Mouse (Mus musculus): Measurements from ENCODE around the gene Yap1. TPM values are rescaled to one million over a fixed set of nuclear protein-coding genes. Genes with fewer than 3 reads are reported as not detected.

Yap1 gene
- polyA plus RNA-seq, 1 experiment from 2014 or later = 24.3 TPM

DNA sequence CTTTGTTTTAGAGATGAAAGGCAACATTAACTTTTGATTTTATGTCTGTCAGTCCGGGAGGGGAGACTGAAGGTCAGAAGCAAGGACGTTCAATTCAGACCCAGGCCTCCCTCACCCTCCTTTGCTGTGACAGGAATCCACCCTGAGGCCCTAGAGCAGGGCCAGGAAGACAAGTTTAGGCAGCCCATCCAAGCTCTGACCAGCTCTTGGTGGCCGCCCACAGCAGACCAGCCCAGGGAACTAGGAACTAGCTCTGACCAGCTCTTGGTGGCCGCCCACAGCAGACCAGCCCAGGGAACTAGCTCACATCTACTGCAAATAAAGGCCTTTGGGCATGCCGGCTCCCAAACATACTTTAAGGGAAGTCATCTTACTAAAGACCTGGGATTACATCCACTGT lies 26.8 kb downstream of the Yap1 start:
- Histone ChIP-seq H3K27ac (replicated peaks in 1 of 2; ENCODE audit: control insufficient read depth in 1 of 2, insufficient read depth in 1 of 2, low read depth in 2 of 2, low read length in 2 of 2) (peak overlapping the region; percentile 48 to 54), H3K9me3 (ENCODE audit: control insufficient read depth, low read length) (no peaks in the 10 kb centered on the region), H3K4me3 (ENCODE audit: control insufficient read depth in 1 of 2, insufficient read depth in 1 of 2, low read depth in 1 of 2, low read length in 2 of 2) (no peak overlapping the region), H3K4me2 (ENCODE audit: low read length) (no peak overlapping the region), H3K27me3 (ENCODE audit: control insufficient read depth, insufficient read depth, low read length) (no peaks in the 10 kb centered on the region), H3K9ac (ENCODE audit: low read length) (no peak overlapping the region), H3K4me1 (ENCODE audit: control insufficient read depth in 2 of 2, insufficient read depth in 2 of 2, low read length in 2 of 2) (peaks cover 12 to 61% of the 10 kb centered on the region in 2 experiments), H3K36me3 (ENCODE audit: control insufficient read depth, insufficient read depth, low read length) (peaks cover 41% of the 10 kb centered on the region)
- WGBS = 52% methylated on average over 5 of the region's 5 CpGs
- ATAC-seq (ENCODE audit: insufficient number of reproducible peaks, insufficient read depth, low FRiP score, low read depth) = no peak

DNA sequence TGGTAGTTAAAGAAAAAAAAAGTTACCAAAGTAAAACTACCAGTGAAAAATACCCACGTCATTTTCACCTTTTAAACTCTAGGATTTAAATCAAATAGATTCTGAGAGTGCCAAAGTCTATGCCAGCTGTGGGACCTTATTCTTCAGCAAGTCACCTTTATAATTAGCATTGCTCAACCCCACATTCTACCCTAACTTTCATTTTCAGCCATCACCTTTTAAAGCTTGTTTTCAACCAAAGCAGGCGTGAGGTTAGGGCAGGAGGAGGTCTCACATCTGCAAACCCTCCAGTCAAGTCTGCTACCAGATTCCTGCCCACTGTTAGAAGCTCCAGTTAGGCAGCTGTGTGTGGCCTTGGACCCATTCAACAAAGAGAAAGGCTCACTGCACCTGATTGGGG lies 32.4 kb downstream of the Yap1 start:
- H3K9ac ChIP-seq (ENCODE audit: low read length) = no peak overlapping the region
- H3K4me1 ChIP-seq (ENCODE audit: control insufficient read depth in 2 of 2, insufficient read depth in 2 of 2, low read length in 2 of 2) = peaks cover 2 to 37% of the 10 kb centered on the region in 2 experiments; a peak in 3 of 4 replicates
- WGBS = 78% methylated on average over 2 of the region's 2 CpGs
- no peak overlapping the region for H3K4me3 ChIP-seq (ENCODE audit: control insufficient read depth in 1 of 2, insufficient read depth in 1 of 2, low read depth in 1 of 2, low read length in 2 of 2)
- H3K27me3 ChIP-seq (ENCODE audit: control insufficient read depth, insufficient read depth, low read length) = no peaks in the 10 kb centered on the region
- ATAC-seq (ENCODE audit: insufficient number of reproducible peaks, insufficient read depth, low FRiP score, low read depth) = no peak
- no peak overlapping the region for H3K4me2 ChIP-seq (ENCODE audit: low read length)
- peaks cover 42% of the 10 kb centered on the region for H3K36me3 ChIP-seq (ENCODE audit: control insufficient read depth, insufficient read depth, low read length)
- no peak overlapping the region for H3K27ac ChIP-seq (replicated peaks in 1 of 2; ENCODE audit: control insufficient read depth in 1 of 2, insufficient read depth in 1 of 2, low read depth in 2 of 2, low read length in 2 of 2)
- H3K9me3 ChIP-seq (ENCODE audit: control insufficient read depth, low read length) = no peaks in the 10 kb centered on the region

DNA sequence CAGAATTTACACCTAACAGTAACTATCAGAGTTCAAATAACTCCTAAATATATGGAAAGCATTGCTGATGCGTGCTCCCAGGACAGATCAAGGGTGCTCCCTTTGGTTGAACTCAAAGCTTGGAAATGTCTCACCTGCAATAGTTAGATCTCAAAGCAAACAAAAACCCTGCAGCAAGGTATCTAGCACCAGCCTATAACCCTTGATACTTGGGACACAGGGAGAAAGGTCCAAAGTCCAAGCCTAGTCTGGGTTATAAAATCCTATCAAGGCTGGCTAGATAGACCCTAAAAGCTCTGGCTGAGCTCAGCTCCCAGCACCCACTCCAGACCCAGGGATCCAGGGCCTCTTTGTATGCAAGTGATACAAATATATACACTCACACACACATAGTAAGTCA lies 36.4 kb downstream of the Yap1 start:
- Histone ChIP-seq H3K4me1 (ENCODE audit: control insufficient read depth in 2 of 2, insufficient read depth in 2 of 2, low read length in 2 of 2) (peaks cover 2 to 34% of the 10 kb centered on the region in 2 experiments; a peak in 3 of 4 replicates), H3K27me3 (ENCODE audit: control insufficient read depth, insufficient read depth, low read length) (no peaks in the 10 kb centered on the region), H3K4me2 (ENCODE audit: low read length) (no peak overlapping the region), H3K27ac (replicated peaks in 1 of 2; ENCODE audit: control insufficient read depth in 1 of 2, insufficient read depth in 1 of 2, low read depth in 2 of 2, low read length in 2 of 2) (no peak overlapping the region), H3K9ac (ENCODE audit: low read length) (no peak overlapping the region), H3K36me3 (ENCODE audit: control insufficient read depth, insufficient read depth, low read length) (peaks cover 53% of the 10 kb centered on the region), H3K4me3 (ENCODE audit: control insufficient read depth in 1 of 2, insufficient read depth in 1 of 2, low read depth in 1 of 2, low read length in 2 of 2) (no peak overlapping the region), H3K9me3 (ENCODE audit: control insufficient read depth, low read length) (no peaks in the 10 kb centered on the region)
- 84% methylated on average over 1 of the region's 1 CpGs for WGBS
- no peak for ATAC-seq (ENCODE audit: insufficient number of reproducible peaks, insufficient read depth, low FRiP score, low read depth)

- Histone ChIP-seq H3K4me1 (ENCODE audit: control insufficient read depth in 2 of 2, insufficient read depth in 2 of 2, low read length in 2 of 2) (peaks cover 8 to 48% of the 10 kb centered on the region in 2 experiments), H3K4me2 (ENCODE audit: low read length) (no peak overlapping the region), H3K27ac (replicated peaks in 1 of 2; ENCODE audit: control insufficient read depth in 1 of 2, insufficient read depth in 1 of 2, low read depth in 2 of 2, low read length in 2 of 2) (no peak overlapping the region), H3K27me3 (ENCODE audit: control insufficient read depth, insufficient read depth, low read length) (no peaks in the 10 kb centered on the region), H3K9ac (ENCODE audit: low read length) (no peak overlapping the region), H3K9me3 (ENCODE audit: control insufficient read depth, low read length) (no peaks in the 10 kb centered on the region), H3K36me3 (ENCODE audit: control insufficient read depth, insufficient read depth, low read length) (peaks cover 51% of the 10 kb centered on the region), H3K4me3 (ENCODE audit: control insufficient read depth in 1 of 2, insufficient read depth in 1 of 2, low read depth in 1 of 2, low read length in 2 of 2) (no peak overlapping the region)
- ATAC-seq (ENCODE audit: insufficient number of reproducible peaks, insufficient read depth, low FRiP score, low read depth) = no peak
- WGBS = 76% methylated on average over 3 of the region's 3 CpGs
These were observed 38.8 kb downstream of the Yap1 start for GRCm38 (mm10) chr9:7965590-7965989.

DNA sequence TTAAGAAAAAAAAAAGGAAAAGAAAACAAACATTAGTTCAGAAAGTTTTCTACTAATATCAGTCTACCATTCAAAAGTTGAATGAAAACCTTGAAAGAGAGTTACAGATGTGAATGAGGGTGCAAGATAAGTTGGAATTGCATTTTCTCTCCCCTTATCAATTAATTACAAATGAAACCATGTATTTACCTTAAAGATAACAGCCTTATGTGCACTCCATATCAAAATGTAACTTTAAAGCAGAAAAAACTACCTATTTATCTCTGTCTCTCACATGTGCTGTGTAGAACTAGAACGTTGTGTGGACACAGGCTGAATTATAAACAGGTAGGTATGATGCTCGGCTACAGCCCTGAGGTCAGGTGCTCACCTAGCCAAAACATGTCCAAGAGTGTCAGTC lies 40.5 kb downstream of the Yap1 start:
- Histone ChIP-seq H3K4me1 (ENCODE audit: control insufficient read depth in 2 of 2, insufficient read depth in 2 of 2, low read length in 2 of 2) (peaks cover 11 to 53% of the 10 kb centered on the region in 2 experiments), H3K36me3 (ENCODE audit: control insufficient read depth, insufficient read depth, low read length) (peaks cover 49% of the 10 kb centered on the region), H3K27ac (replicated peaks in 1 of 2; ENCODE audit: control insufficient read depth in 1 of 2, insufficient read depth in 1 of 2, low read depth in 2 of 2, low read length in 2 of 2) (no peak overlapping the region), H3K27me3 (ENCODE audit: control insufficient read depth, insufficient read depth, low read length) (no peaks in the 10 kb centered on the region), H3K9me3 (ENCODE audit: control insufficient read depth, low read length) (no peaks in the 10 kb centered on the region), H3K4me3 (ENCODE audit: control insufficient read depth in 1 of 2, insufficient read depth in 1 of 2, low read depth in 1 of 2, low read length in 2 of 2) (no peak overlapping the region), H3K9ac (ENCODE audit: low read length) (no peak overlapping the region), H3K4me2 (ENCODE audit: low read length) (no peak overlapping the region)
- 81% methylated on average over 2 of the region's 2 CpGs for WGBS
- no peak for ATAC-seq (ENCODE audit: insufficient number of reproducible peaks, insufficient read depth, low FRiP score, low read depth)

GRCm38 (mm10) chr9:7962915-7963314 lies 41.5 kb downstream of the Yap1 start:
- no peaks in the 10 kb centered on the region for H3K27me3 ChIP-seq (ENCODE audit: control insufficient read depth, insufficient read depth, low read length)
- H3K4me3 ChIP-seq (ENCODE audit: control insufficient read depth in 1 of 2, insufficient read depth in 1 of 2, low read depth in 1 of 2, low read length in 2 of 2) = no peak overlapping the region
- 0 out of 2 replicates have a peak overlapping the region, but pooled peaks have one; percentile 21 for H3K9ac ChIP-seq (ENCODE audit: low read length)
- no peak overlapping the region for H3K4me2 ChIP-seq (ENCODE audit: low read length)
- WGBS = 78% methylated on average over 7 of the region's 7 CpGs
- peaks cover 43% of the 10 kb centered on the region for H3K36me3 ChIP-seq (ENCODE audit: control insufficient read depth, insufficient read depth, low read length)
- H3K27ac ChIP-seq (replicated peaks in 1 of 2; ENCODE audit: control insufficient read depth in 1 of 2, insufficient read depth in 1 of 2, low read depth in 2 of 2, low read length in 2 of 2) = no peak overlapping the region
- no peak for ATAC-seq (ENCODE audit: insufficient number of reproducible peaks, insufficient read depth, low FRiP score, low read depth)
- H3K9me3 ChIP-seq (ENCODE audit: control insufficient read depth, low read length) = no peaks in the 10 kb centered on the region
- H3K4me1 ChIP-seq (ENCODE audit: control insufficient read depth in 2 of 2, insufficient read depth in 2 of 2, low read length in 2 of 2) = peaks cover 13 to 54% of the 10 kb centered on the region in 2 experiments

DNA sequence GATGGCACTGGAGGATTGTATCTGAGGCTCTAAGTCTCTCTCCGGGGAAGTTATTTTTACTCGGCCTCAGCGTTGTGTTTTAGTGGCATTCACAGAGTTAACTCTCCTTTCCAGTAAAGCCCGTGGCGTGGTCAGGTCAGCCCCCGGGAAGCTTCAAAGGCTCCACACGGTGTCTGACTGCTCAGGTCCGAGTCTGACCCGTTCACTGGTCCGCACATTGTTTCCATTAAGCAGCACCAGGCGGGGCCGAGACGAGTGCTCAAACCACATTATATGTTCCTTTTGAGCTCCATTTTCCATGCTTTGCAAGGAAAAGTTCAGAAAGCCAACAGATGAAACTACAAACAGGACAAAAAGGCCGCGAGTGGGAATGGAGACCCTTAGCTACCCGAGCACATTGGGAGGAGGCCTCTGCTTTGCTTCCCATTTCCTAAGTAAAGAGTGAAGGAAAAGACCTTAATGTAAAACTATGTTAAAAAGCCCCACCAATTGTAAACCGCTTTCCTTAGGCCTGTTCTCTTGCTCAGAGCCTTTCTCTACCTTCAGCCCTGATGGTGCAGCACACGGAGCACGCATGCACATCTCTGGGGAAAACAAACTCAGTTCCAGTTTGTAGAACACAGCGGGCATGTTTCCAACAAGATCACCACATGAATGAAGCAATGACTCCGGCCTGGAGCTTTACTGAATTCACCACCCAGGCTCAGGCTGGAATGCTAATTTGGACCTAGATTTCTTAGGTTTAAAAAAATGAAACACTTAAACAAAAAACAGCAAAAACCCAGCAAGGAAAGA lies 42.8 kb downstream of the Yap1 start:
- peaks cover 13 to 55% of the 10 kb centered on the region in 2 experiments for H3K4me1 ChIP-seq (ENCODE audit: control insufficient read depth in 2 of 2, insufficient read depth in 2 of 2, low read length in 2 of 2)
- H3K9ac ChIP-seq (ENCODE audit: low read length) = peak overlapping the region; percentile 22; the same call in 1 of the 2 replicates
- ATAC-seq (ENCODE audit: insufficient number of reproducible peaks, insufficient read depth, low FRiP score, low read depth) = no peak
- H3K9me3 ChIP-seq (ENCODE audit: control insufficient read depth, low read length) = no peaks in the 10 kb centered on the region
- peak overlapping the region; percentile 67 to 79 for H3K27ac ChIP-seq (replicated peaks in 1 of 2; ENCODE audit: control insufficient read depth in 1 of 2, insufficient read depth in 1 of 2, low read depth in 2 of 2, low read length in 2 of 2)
- peaks cover 41% of the 10 kb centered on the region for H3K36me3 ChIP-seq (ENCODE audit: control insufficient read depth, insufficient read depth, low read length)
- WGBS = 33% methylated on average over 21 of the region's 21 CpGs
- H3K4me3 ChIP-seq (ENCODE audit: control insufficient read depth in 1 of 2, insufficient read depth in 1 of 2, low read depth in 1 of 2, low read length in 2 of 2) = no peak overlapping the region
- no peaks in the 10 kb centered on the region for H3K27me3 ChIP-seq (ENCODE audit: control insufficient read depth, insufficient read depth, low read length)
- no peak overlapping the region for H3K4me2 ChIP-seq (ENCODE audit: low read length)
